Mouse (Mus musculus) hindbrain, embryonic 16.5 days (tissue): ENCODE measurements around the gene Ythdc1. TPM values are rescaled to one million over a fixed set of nuclear protein-coding genes. Genes with fewer than 3 reads are reported as not detected.

Experiments used
- ATAC-seq: fragments of 200-750 bp; cut with Nextera tagmentation; 2 replicates; pipeline ENCODE4 v1.8.0; 2017; ENCODE audit warnings: moderate TSS enrichment, moderate library complexity
- H3K27ac ChIP-seq: fragments of 300-500 bp; sonication (generic); 2 replicates; pipeline ENCODE4 v1.5.1; 2014; ENCODE audit warnings: low read depth, mild to moderate bottlenecking, control low read depth, low read length, moderate library complexity
- H3K27me3 ChIP-seq: fragments of 300-500 bp; sonication (generic); replicated peaks from 2 replicates; pipeline ENCODE4 v1.6.1; 2014; ENCODE audit warnings: low read length; ENCODE audit not compliant: control insufficient read depth, insufficient read depth
- H3K36me3 ChIP-seq: fragments of 300-500 bp; sonication (generic); 2 replicates; pipeline ENCODE4 v1.6.1; 2014; ENCODE audit warnings: mild to moderate bottlenecking, low read length, moderate library complexity, mixed read lengths; ENCODE audit not compliant: control insufficient read depth, insufficient read depth
- H3K4me1 ChIP-seq: fragments of 300-500 bp; sonication (generic); 2 replicates; pipeline ENCODE4 v1.6.1; 2014; ENCODE audit warnings: low read depth, low read length; ENCODE audit not compliant: control insufficient read depth, insufficient read depth
- H3K4me2 ChIP-seq: fragments of 300-500 bp; sonication (generic); 2 replicates; pipeline ENCODE4 v1.6.1; 2014; ENCODE audit warnings: mild to moderate bottlenecking, low read length, control low read depth, moderate library complexity
- H3K4me3 ChIP-seq: fragments of 300-500 bp; sonication (generic); 2 replicates; pipeline ENCODE4 v1.5.1; 2014; ENCODE audit warnings: mild to moderate bottlenecking, low read length, control low read depth, moderate library complexity
- H3K9ac ChIP-seq: fragments of 300-500 bp; sonication (generic); 2 replicates; pipeline ENCODE4 v1.6.1; 2014; ENCODE audit warnings: low read depth, mild to moderate bottlenecking, control low read depth, low read length, moderate library complexity
- H3K9me3 ChIP-seq: fragments of 300-500 bp; sonication (generic); 2 replicates; pipeline ENCODE4 v1.6.1; 2014; ENCODE audit warnings: mild to moderate bottlenecking, low read length, moderate library complexity; ENCODE audit not compliant: control insufficient read depth
- WGBS: fragments of 180-500 bp; shearing (Covaris S2); extraction: QIAGEN DNeasy Blood & Tissue Kit; methylation state at CpG from one replicate; pipeline ENCODE4 v1.1.7; 2014; 5-methylcytosine and 5-hydroxymethylcytosine counted together
- polyA plus RNA-seq: library from polyadenylated mRNA; unstranded; fragments of >200 nt; fragmentation: Nextera tagmentation; extraction: Ambion mirVana; gene quantifications from 2 replicates; pipeline ENCODE4 v1.2.1, GENCODE M21; 2015

Gene Ythdc1
- 28.4 and 30.5 TPM in 2 replicates for polyA plus RNA-seq

GRCm38 (mm10) chr5:86803962-86804940, at the start of gene Ythdc1:
Ythdc1 (plus strand) TSS chr5:86804221.
- WGBS: under 1% methylated on average over 81 of the region's 111 CpGs
- ATAC-seq: peak; percentile 100
- Histone ChIP-seq H3K27me3 (no peaks in the 10 kb centered on the region), H3K4me3 (peak within 1 kb of the TSS; percentile 98), H3K36me3 (no peaks in the 10 kb centered on the region), H3K9ac (peak within 1 kb of the TSS; percentile 100), H3K9me3 (no peaks in the 10 kb centered on the region), H3K4me1 (peaks cover 9% of the 10 kb centered on the region), H3K27ac (peak within 1 kb of the TSS; percentile 99), H3K4me2 (peak within 1 kb of the TSS; percentile 92)

GRCm38 (mm10) chr5:86769015-86769658, 34.9 kb upstream of the Ythdc1 start:
- WGBS: 43% methylated on average over 3 of the region's 3 CpGs
- ATAC-seq: no peak
- Histone ChIP-seq H3K9me3 (no peaks in the 10 kb centered on the region), H3K27me3 (no peaks in the 10 kb centered on the region), H3K27ac (no peak overlapping the region), H3K4me1 (no peaks in the 10 kb centered on the region), H3K9ac (no peak overlapping the region), H3K4me2 (no peak overlapping the region), H3K36me3 (no peaks in the 10 kb centered on the region), H3K4me3 (no peak overlapping the region)

GRCm38 (mm10) chr5:86771010-86771409, 33.0 kb upstream of the Ythdc1 start:
- Histone ChIP-seq H3K27ac (no peak overlapping the region), H3K4me2 (no peak overlapping the region), H3K4me1 (no peaks in the 10 kb centered on the region), H3K27me3 (no peaks in the 10 kb centered on the region), H3K36me3 (no peaks in the 10 kb centered on the region), H3K9ac (no peak overlapping the region), H3K4me3 (no peak overlapping the region), H3K9me3 (no peaks in the 10 kb centered on the region)
- ATAC-seq: no peak

GRCm38 (mm10) chr5:86776941-86777340, 27.1 kb upstream of the Ythdc1 start:
- H3K27ac ChIP-seq: no peak overlapping the region
- no peak for ATAC-seq

GRCm38 (mm10) chr5:86778471-86778870, 25.6 kb upstream of the Ythdc1 start:
- Histone ChIP-seq H3K4me3 (no peak overlapping the region), H3K4me1 (no peaks in the 10 kb centered on the region), H3K36me3 (no peaks in the 10 kb centered on the region), H3K9me3 (no peaks in the 10 kb centered on the region), H3K9ac (no peak overlapping the region), H3K4me2 (no peak overlapping the region), H3K27ac (no peak overlapping the region), H3K27me3 (no peaks in the 10 kb centered on the region)
- 76% methylated on average over 1 of the region's 1 CpGs for WGBS
- no peak for ATAC-seq

More at GRCm38 (mm10) chr5:86776941-86777340, 27.1 kb upstream of the Ythdc1 start:
- H3K27me3 ChIP-seq: no peaks in the 10 kb centered on the region
- 87% methylated on average over 5 of the region's 5 CpGs for WGBS
- no peak overlapping the region for H3K4me2 ChIP-seq
- no peaks in the 10 kb centered on the region for H3K9me3 ChIP-seq
- no peaks in the 10 kb centered on the region for H3K4me1 ChIP-seq
- H3K9ac ChIP-seq: no peak overlapping the region
- no peaks in the 10 kb centered on the region for H3K36me3 ChIP-seq
- H3K4me3 ChIP-seq: no peak overlapping the region

GRCm38 (mm10) chr5:86783059-86783458, 21.0 kb upstream of the Ythdc1 start:
- 61% methylated on average over 8 of the region's 8 CpGs for WGBS
- Histone ChIP-seq H3K27me3 (no peaks in the 10 kb centered on the region), H3K4me1 (no peaks in the 10 kb centered on the region), H3K27ac (no peak overlapping the region), H3K36me3 (no peaks in the 10 kb centered on the region), H3K9me3 (no peaks in the 10 kb centered on the region), H3K9ac (no peak overlapping the region), H3K4me3 (no peak overlapping the region), H3K4me2 (no peak overlapping the region)
- no peak for ATAC-seq

GRCm38 (mm10) chr5:86784205-86784604, 19.8 kb upstream of the Ythdc1 start:
- H3K27ac ChIP-seq: no peak overlapping the region
- no peak for ATAC-seq
- H3K9me3 ChIP-seq: no peaks in the 10 kb centered on the region
- no peak overlapping the region for H3K9ac ChIP-seq
- no peak overlapping the region for H3K4me2 ChIP-seq
- WGBS: 77% methylated on average over 1 of the region's 1 CpGs
- H3K4me3 ChIP-seq: no peak overlapping the region
- H3K27me3 ChIP-seq: no peaks in the 10 kb centered on the region
- H3K4me1 ChIP-seq: no peaks in the 10 kb centered on the region
- H3K36me3 ChIP-seq: no peaks in the 10 kb centered on the region

GRCm38 (mm10) chr5:86786798-86787197, 17.2 kb upstream of the Ythdc1 start:
- no peaks in the 10 kb centered on the region for H3K9me3 ChIP-seq
- no peaks in the 10 kb centered on the region for H3K27me3 ChIP-seq
- ATAC-seq: no peak
- no peaks in the 10 kb centered on the region for H3K4me1 ChIP-seq
- no peak overlapping the region for H3K4me3 ChIP-seq
- H3K4me2 ChIP-seq: no peak overlapping the region
- 39% methylated on average over 1 of the region's 1 CpGs for WGBS
- no peaks in the 10 kb centered on the region for H3K36me3 ChIP-seq
- H3K9ac ChIP-seq: no peak overlapping the region
- no peak overlapping the region for H3K27ac ChIP-seq

- no peak overlapping the region for H3K9ac ChIP-seq
- H3K27me3 ChIP-seq: no peaks in the 10 kb centered on the region
- H3K4me1 ChIP-seq: no peaks in the 10 kb centered on the region
- no peak overlapping the region for H3K4me3 ChIP-seq
- H3K9me3 ChIP-seq: no peaks in the 10 kb centered on the region
- no peak overlapping the region for H3K4me2 ChIP-seq
- H3K27ac ChIP-seq: no peak overlapping the region
- H3K36me3 ChIP-seq: no peaks in the 10 kb centered on the region
- 74% methylated on average over 2 of the region's 2 CpGs for WGBS
- ATAC-seq: no peak
Measured at GRCm38 (mm10) chr5:86789954-86790353, 14.1 kb upstream of the Ythdc1 start.
